Mouse (Mus musculus): Measurements from ENCODE around the gene Mthfsd.

DNA sequence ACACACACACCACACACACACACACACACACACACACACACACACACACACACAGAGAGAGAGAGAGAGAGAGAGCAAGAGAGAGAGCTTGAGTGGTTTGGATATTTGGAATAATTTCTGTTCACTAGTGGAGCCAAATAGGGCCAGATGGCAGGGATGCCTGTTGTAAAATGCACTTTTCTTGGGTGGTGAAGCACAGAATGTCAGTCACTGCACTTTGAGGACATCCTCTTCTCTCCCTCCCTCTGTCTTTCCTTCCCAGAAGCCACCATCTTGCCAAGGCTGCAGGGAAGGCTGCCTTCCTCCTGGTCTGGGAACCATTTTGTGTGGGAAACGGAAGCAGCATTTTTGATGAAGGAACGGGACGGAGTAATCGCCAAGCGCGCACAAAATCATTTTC, 45.7 kb downstream of the Mthfsd start:
- TF ChIP-seq EP300 (IDR thresholded peaks at IDR 0.05) (no peak), CTCF (IDR thresholded peaks at IDR 0.05) (no peak)
